Mouse (Mus musculus) lung, adult 2 months (tissue): Measurements from ENCODE around the gene Rslcan18.

Experiments used
- CTCF ChIP-seq: fragments of 200-500 bp; IDR thresholded peaks from 2 replicates; pipeline ENCODE4 v1.5.1; 2011; ENCODE audit warnings: mild to moderate bottlenecking, low read length, control low read depth; ENCODE audit not compliant: insufficient read depth
- POLR2A ChIP-seq: fragments of 200-500 bp; IDR thresholded peaks from 2 replicates; pipeline ENCODE4 v1.6.1; 2011; ENCODE audit warnings: low read depth, mild to moderate bottlenecking, control low read depth, low read length, borderline replicate concordance; ENCODE audit errors: extremely low read depth

DNA sequence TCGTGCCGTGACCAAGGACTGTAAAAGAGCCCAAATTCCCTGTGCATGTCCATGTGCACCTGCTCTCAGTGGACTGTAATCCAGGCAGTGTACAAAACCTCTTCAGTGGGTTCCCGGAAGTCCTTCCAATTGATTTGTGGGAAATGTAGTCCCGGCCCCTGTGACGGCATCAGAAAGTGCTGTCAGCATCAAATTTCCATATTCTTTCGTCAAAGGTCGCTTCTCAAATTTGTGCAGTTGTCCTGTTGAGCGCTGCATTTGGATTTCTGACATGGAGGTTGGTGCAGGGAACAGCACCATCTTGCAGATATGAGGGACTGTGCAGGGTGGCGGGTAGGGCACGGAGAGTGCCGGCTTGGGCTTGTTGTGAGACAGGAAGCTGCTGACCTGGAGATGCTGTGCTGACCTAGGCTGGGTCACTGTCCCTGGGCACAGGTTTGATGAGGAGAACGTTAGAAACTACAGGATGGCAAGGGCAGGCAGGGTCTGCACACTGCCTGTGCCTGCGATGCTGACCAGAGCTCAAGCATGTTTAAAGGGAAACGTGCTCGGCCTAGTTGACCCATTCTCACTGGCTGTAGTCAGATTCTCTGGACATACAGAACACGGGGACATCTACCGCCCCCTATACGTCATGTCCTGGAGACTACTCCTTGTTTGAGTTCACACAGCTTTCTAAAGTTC is 12.1 kb upstream of the Rslcan18 start:
- TF ChIP-seq POLR2A (no peak), CTCF (no peak)
